Mouse (Mus musculus) frontal cortex, postnatal 10 days (tissue): ENCODE measurements around the gene Zfp575.

ENCODE experiments used
- DNase-seq, 2 experiments: peaks; one replicate each; pipeline ENCODE4 v3.0.0; 2022; ENCODE audit warnings: low spot score in 2 of 2, mixed read lengths in 1 of 2

Zfp575 gene

DNA sequence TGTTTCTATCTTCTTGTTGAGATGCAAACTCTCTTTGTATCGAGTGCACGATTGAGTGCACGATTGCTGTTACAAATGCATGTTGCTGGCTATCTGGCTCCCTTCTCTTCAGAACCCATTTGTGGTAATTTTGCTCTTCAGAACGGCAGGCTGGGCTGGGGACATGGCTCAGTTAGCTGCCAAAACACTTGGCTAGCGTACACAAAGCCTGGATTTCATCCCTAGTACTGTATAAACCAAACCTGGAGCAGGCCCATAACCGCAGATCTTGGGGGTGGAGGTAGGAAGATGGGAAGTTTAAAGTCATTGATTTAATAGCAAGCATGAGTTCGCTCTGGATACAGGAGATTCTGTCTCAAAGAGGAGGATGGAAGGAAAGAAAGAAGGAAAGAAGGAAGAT is 18.1 kb upstream of the Zfp575 start:
- no peak for DNase-seq

DNA sequence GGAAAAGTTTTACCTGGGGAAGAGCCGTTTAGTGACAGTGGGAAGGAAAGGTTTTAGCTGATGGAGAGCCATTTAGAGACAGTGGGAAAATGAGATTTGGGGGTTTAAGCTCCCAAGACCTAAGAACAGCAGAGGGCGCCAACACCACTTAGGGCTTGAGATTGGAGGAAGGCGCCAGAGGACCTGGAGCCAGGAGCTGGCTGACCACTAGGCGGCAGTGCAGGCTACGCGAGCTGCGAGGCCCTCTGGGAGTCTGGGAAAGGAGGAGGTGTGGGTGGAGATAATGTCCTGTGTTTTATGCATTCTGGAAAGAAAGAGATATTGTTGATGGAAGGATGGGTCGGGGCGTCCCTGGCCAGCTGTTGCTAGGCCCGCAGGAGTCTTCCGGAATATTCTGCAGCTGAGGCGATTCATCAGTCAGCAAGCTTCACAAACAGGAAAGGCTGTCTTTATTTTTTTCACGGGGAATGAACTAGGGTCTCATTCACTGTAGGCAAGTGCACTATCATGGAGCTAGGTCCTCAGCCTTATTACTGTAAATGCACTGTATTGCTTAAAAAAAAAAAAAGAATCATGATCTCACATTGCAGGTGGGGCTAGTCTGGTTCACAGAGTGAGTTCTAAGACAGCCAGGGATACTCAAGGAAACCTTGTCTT is 13.6 kb upstream of the Zfp575 start:
- peak; percentile 85 to 94 for DNase-seq

- no peak for DNase-seq
These were observed 12.0 kb upstream of the Zfp575 start for GRCm38 (mm10) chr7:24599211-24600067.

DNA sequence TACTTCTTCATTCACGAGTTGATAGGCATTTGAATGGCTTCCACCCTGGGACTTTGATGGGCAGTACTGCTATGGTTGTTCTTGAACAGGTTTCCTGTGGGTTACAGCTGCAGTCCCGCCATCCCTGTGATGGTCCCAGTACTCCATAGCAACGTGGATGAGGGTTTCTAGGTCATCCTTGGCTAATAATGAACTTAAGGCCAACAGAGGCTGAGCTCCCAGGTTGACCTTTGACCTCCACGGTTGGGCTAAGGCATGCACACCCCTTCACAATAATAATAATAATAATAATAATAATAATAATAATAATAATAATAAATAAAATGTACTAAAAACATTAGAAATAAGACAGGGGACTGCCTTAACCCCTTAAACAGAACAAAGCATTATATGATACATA is 10.7 kb upstream of the Zfp575 start:
- no peak for DNase-seq

GRCm38 (mm10) chr7:24595464-24595863 is 8.0 kb upstream of the Zfp575 start:
- DNase-seq: no peak

DNA sequence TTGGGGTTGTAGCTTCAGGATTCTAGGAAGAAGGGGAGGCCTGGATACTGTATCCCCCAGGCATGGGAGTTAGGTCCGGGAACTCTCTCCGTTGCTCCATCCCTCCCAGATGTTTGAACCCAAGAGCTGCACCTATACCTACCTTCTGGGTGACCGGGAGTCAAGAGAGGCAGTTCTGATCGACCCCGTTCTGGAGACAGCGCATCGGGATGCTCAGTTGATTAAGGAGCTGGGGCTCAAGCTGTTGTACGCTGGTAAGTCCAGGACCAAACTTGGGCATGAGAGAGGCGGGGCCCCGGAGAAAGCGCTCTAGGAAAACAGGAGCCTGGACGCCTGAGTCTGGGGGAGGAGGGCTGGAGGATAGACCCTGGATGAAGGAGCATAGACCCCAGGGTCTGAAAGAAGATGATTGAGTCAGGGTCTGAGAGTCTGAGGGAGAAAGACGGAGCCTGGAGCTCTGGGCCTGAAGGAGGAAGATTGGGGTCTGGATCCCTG is 6.9 kb upstream of the Zfp575 start:
- DNase-seq: no peak

DNA sequence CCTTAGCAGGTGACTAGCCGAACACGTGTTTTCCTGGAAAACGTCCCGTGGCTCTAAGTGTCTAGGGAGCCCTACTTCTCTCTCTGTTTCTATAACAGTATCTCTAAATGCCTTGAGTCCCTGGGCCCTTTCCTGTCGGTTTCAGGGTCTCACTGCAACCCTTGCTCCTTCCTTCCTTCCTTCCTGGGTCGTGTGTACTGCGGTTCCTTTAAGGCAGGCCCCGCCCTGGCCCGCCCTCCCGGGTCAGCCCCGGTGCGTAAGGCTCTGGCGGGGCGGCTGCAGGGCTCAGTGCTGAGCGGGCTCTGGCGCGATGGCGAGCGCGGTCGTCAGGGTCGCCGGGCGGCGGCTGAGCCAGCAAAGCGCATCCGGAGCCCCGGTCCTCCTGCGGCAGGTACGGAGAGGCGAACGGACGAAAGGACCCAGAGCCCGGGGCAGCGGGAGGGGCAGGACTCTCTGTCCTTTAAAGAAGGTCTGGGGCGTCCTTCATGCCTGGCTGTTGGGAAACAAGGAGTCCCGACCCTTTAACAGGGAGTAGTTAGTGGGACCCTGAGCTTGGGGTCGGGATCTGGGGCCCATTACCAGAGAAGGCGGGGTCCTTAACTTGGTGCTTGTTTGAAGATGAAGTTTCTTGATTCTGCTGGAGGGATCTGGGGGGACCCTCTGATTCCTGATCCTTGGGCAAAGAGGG is 6.3 kb upstream of the Zfp575 start:
- peak in 1 of 2 experiments; percentile 62 for DNase-seq

GRCm38 (mm10) chr7:24592781-24593180 is 5.3 kb upstream of the Zfp575 start:
- DNase-seq: no peak

GRCm38 (mm10) chr7:24592163-24592562 is 4.7 kb upstream of the Zfp575 start:
- no peak for DNase-seq

DNA sequence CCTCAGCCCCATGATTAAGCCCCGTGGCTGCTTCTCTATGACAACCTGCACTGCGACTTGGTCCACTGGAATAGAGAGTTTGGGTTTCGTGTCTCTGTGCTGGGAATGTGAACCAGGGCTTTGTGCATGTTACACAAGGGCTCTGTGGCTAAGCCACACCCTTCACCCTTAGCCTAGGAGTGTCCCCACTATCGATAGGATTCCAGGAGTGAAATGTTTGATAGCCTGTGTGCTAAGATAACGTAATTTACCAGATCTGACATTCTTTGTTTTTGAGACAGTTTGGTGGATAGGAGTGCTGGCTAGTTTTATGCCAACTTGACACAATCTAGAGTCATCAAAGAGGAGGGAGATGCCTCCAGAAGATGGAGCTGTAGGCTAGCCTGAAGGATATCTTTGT is 4.3 kb upstream of the Zfp575 start:
- DNase-seq: no peak

GRCm38 (mm10) chr7:24588336-24588735 is 895 bp upstream of the Zfp575 start:
- DNase-seq: no peak

DNA sequence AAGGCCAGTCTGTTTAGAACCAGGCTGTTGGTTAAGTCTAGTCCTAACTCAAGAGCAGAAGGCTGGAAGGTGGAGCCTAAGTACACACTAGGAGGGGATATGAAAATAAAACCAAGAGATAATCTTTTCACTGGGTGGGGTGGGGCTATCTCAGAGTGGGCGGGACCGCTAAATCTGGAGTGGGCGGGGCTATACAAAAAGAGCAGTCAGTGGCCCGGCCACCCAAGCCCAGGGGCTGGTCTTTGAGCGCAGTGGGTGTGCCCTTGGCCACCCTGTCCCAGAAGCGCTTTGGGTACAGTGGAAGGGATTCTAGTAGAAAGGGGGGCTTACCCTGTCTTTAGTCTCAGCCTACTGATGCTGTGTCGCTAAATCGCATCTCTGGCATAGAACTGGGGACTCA is 613 bp downstream of the Zfp575 start:
- no peak for DNase-seq

DNA sequence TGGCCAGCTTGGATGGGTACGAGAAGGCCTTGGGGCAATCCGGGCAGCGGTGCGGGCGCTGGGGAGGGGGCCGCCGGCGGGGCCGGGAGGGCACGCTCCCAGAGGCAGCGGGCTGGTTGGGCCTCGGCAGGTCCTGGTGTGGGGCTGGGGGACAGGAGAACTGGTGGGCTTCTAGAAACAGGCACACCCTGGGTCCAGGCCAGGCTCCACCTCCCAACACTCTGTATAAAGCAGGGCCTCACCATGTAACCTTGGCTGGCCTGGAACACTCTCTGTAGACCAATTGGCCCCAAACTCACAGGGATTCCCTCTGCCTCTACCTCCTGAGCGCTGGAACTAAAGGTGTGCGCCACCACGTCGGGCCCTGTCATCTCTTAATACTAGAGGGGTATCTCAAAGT is 1.4 kb downstream of the Zfp575 start:
- no peak for DNase-seq

- DNase-seq: no peak
These were observed 2.6 kb downstream of the Zfp575 start for GRCm38 (mm10) chr7:24584876-24585275.

DNA sequence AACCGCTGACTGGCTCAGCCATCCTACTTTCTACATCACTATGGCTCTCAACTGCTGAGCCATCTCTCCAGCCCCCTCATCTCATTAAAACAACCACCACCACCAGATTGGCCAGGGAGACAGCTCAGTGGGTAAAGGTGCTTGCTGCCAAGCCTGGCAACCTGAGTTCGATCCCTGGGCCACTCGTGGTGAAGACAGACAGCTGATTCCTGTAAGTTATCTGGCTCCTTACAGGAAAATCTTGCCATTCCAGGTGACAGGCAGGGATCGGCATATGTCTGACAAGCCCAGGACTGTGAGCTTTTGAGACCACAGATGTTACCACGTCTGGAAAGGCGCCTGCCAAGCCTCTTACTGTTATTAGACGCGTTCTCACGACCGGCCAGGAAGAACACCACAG is 9.6 kb downstream of the Zfp575 start:
- no peak for DNase-seq

DNA sequence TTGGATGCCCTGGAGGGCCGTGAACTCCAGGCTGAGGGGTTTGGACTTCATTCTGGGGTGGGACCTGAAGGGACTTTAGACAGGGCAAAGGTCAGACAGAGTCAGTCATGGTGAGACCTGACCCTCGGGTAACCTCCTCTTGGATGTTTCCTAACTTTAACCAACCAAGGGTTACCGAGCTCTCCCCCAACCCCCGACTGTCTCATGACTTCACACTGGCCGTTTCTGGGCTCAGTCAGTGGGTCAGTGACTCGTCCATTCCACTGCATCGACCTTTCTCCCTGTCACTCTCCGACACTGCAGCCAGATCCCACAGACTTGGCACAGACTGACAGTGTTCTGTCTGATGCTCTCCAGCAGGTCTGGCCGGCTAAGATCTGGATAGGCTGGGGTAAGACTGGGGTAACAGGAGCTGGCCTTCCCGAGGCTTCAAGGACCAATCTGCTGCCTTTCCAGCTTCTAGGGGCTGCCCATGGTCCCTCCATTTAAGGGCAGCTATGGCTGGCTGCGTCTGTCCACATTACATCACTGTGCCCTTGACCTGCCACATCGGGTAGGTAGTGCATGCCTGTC is 13.1 kb downstream of the Zfp575 start:
- no peak for DNase-seq

DNA sequence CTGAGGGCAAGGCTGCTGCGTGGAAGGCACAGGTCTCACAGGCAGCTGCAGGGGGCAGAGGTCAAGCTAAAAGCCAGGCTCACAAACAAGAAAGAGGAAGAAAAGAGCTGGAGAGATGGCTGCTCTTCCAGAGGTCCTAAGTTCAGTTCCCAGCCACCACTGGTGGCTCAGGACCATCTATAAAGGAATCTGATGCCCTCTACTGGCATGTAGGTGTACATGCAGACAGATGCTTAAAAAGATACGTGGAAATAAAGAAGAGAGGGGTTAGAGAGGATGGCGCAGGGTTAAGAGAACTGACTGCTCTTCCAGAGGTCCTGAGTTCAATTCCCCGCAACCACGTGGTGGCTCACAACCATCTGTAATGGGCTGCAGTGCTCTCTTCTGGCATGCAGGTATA is 15.0 kb downstream of the Zfp575 start:
- no peak for DNase-seq

DNA sequence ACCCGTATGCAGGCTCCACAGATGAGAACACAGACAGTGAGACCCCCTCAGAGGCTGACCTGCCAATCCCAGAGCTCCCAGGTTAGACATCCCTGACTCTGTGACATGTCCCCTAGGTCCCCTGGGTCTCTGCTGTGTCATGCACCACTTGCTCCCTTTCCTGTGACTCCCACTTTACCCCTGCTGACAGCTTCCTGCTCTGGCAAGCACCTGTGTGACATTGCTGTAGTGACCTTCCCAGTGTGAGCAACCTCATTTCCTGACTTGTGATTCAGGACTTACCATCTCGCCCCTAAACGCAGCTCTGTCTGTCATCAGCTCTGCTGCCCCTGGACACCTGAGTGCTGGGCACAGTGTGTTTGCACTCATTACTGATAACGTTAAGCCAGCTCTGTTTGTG is 16.4 kb downstream of the Zfp575 start:
- DNase-seq: no peak

DNA sequence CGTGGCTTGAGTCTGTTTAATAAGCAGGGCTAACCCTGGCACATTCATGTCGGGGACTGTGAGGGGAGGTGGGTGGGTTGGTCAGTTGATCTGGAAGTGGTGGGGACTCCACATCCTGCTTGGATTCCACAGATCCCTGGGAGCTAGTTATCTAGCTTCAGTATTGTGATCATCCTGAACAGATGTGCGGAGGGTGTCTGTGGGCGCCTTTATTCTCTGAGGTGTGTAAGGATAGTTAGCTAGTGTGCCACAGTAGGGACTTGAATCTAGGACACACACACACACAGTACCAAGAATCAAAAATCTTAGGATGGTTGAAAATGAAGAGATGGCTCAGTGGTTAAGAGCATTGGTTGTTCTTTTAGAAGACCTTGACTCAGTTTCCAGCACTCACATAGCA is 18.9 kb downstream of the Zfp575 start:
- no peak for DNase-seq

GRCm38 (mm10) chr7:24566206-24566605 is 21.2 kb downstream of the Zfp575 start:
- DNase-seq: no peak

DNA sequence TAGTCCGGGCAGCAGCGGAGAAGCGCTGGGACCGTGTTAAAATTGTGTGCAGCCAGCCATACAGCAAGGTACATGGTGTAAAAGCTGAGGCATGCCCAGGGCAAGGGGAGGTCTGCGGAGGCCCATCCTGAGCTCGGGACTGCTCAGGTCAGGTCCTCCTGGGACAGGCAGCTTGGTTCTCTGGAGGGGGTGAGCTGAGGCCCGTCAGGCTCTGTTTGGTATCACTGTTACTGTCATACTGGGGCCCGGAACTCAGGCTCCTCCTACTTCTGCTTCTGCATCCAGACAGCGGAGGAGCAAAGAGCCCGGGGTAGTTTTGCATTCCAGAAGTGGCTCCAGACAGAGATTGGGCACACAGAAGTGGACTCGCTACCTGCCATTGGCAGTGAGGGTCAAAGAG is 21.8 kb downstream of the Zfp575 start:
- DNase-seq: no peak

DNA sequence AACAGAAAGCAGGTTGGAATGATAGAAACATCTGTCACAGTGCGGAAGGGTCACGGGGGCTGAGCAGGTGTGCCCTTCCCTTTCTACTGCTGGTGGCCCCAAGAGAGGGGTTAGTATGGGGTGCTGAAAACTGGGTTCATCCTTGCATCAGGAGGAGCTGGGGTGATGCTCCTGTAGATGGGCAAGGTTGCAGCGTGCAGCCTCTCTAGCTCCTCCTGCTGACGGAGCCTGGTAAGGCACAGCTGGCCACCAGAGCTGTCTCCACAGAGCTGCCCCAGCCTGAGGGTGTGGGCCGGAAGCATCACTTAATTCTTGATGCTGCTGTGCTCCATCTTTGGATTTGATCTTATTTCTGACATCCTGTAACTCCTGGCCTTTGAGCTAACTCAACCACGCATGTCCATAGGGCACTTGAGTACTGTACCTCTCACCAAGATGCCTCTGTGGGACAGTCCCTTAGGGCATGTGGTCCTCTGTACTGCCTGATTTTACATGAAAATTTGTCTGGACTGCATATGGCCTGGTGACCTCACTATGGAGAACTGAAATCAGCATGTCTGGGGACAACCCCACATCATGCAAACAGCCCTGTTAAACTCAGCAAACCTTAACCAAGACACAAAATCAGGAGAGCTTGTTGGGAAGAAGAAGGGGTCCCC is 22.7 kb downstream of the Zfp575 start:
- no peak for DNase-seq
